Mouse (Mus musculus): ENCODE measurements around the gene Cenpx. TPM values are rescaled to one million over a fixed set of nuclear protein-coding genes. Genes with fewer than 3 reads are reported as not detected.
A peak's percentile ranks its signal among the peaks of the same experiment; 100 is the strongest.
"Not testable (repeated sequence)": the region's sequence is repeated elsewhere in the genome, so short reads cannot be mapped to it uniquely, and the experiment has no call there.

Cenpx gene
- total RNA-seq, 2 experiments from 2014 or later = 19.7 to 20.8 TPM

- no peak for DNase-seq (ENCODE audit: low spot score in 2 of 2)
Measured at GRCm38 (mm10) chr11:120703696-120704454, 9.7 kb downstream of the Cenpx start.

GRCm38 (mm10) chr11:120697741-120698140 is 15.8 kb downstream of the Cenpx start:
- DNase-seq (ENCODE audit: low spot score in 2 of 2) = no peak

GRCm38 (mm10) chr11:120696568-120696967 is 17.0 kb downstream of the Cenpx start:
- DNase-seq (ENCODE audit: low spot score in 2 of 2) = no peak

DNA sequence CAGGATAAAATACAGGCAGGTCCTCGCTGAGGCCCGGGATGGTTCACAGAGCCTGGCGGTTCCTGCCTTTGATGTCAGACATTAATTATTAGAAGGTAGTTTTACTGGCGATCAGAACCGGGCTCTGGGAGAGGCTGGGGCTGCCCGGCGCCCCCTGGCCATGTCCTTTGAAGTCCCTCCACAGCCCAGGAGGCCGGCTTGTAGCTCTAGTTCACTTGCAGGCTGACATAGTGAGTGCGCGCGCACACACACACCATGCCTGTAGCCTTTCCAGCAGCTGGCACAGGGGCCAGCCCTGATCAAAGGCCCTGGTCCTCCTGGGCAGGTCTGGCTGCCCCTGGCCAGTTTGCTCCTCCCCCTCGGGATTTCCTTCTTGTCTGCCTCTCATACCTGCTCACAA is 17.9 kb downstream of the Cenpx start:
- DNase-seq (ENCODE audit: low spot score in 2 of 2) = no peak

GRCm38 (mm10) chr11:120695184-120695583 is 18.4 kb downstream of the Cenpx start:
- no peak for DNase-seq (ENCODE audit: low spot score in 2 of 2)

GRCm38 (mm10) chr11:120693461-120693860 is 20.1 kb downstream of the Cenpx start:
- no peak for DNase-seq (ENCODE audit: low spot score in 2 of 2)

DNA sequence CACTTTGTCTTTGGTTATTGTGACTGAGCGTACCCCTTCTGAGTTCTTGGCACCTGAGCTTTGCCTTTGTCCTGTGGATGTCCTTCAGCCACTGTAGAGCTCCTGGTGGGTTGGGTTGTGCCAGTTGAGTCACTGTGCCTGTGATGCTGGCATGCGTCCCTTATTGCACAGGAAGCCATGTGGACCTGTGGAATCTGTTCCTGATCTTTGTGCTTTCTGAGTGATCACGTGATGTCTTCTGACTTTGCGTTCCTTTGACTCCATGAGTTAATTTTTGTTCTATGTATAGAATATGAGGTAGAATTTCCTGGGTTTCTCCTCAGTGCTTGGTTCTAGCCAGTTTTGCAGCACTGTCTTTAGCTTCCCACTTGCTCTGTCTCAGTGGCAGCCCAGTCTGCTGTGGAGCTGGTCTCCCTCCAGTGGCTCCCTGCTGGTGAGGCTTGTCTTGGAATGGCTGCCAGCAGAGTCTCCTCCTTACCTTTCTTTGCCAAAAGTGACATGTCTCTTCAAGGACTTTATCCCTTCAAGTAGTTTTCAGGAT is 21.0 kb downstream of the Cenpx start:
- DNase-seq (ENCODE audit: low spot score in 2 of 2) = no peak

- no peak for DNase-seq (ENCODE audit: low spot score in 2 of 2)
Measured at GRCm38 (mm10) chr11:120689365-120689764, 24.2 kb downstream of the Cenpx start.

GRCm38 (mm10) chr11:120686650-120687272 is 26.8 kb downstream of the Cenpx start:
- DNase-seq (ENCODE audit: low spot score in 2 of 2) = no peak

DNA sequence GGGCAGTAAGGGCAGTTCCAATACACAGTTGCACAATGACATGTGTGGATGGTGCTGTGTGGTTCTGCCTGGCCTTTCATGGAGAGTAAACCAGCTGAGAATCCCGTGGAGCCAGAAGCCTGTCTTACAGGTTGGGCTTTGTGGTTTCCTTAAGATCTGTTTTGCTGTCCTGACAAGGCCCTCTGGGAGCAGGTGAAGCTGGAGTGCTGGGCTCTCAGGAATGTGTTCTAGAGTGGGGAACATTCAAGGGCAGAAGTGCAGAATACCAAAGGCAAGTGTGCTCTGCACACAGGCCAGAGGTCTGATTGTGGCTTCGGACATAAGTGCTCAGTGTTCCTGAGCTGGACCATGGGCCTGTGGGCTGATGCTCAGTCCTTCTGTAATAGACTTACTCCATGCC is 28.9 kb downstream of the Cenpx start:
- DNase-seq (ENCODE audit: low spot score in 2 of 2) = no peak

- DNase-seq (ENCODE audit: low spot score in 2 of 2) = no peak
Measured at GRCm38 (mm10) chr11:120684086-120684485, 29.5 kb downstream of the Cenpx start.

DNA sequence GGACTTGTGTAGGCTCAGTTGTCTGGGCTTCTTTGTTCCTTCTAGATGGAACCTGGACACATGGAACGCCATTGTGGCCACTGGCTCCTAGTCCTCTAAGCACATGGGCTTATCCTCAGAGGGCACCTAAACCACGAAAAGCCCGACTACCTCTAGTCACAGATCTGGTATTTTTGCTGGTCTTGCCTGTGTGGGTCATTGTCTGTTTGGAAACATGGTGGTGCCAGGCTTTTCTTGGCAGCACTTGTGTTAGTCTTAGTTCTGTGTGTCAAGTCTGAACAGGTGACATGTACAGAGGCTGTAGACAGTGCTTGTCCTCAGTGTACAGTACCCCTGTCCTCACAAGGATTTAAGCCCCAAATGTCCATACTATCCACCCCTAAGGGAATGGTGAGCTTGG is 30.0 kb downstream of the Cenpx start:
- DNase-seq (ENCODE audit: low spot score in 2 of 2) = no peak

- DNase-seq (ENCODE audit: low spot score in 2 of 2) = no peak
Measured at GRCm38 (mm10) chr11:120682683-120683082, 30.9 kb downstream of the Cenpx start.

DNA sequence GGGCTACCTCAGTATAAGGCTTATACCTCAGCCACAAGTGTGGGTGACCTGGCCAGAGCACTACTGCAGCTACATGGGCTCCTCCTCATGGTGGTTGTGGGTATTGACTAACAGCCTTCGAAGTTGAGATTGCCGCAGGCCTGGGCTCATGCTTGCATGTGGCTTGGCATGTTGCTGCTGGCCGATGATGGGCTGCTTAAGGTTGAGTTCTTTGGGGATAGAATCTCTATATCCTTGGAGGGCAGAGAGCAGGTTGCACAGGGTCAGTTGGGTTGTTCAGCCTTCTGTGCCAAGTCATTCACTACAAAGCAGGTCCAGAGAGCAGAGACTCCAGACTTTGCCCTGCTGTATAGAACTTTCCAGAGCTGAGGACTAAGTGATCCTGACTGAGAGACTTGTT is 33.6 kb downstream of the Cenpx start:
- no peak for DNase-seq (ENCODE audit: low spot score in 2 of 2)

DNA sequence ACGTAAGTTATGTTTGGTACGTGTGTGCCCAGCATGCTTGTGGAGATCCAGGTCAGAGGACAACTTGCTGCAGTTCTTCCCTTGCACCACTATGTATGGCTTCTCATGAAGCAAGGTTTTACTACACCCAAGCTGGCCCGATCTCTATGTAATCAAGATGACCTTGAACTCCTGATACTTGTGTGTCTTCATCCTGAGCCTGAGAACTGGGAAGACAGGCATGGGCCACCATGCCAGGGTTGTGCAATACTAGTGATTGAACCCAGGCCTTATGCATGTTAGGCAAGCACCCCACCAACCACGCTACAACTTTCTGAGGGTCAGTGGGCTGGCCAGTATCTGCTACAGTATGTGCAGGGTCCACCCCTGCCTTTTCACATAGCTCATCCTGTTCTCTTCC is 36.6 kb downstream of the Cenpx start:
- DNase-seq (ENCODE audit: low spot score in 2 of 2) = no peak

- not testable (repeated sequence) for DNase-seq (ENCODE audit: low spot score in 2 of 2)
Measured at GRCm38 (mm10) chr11:120675875-120676274, 37.7 kb downstream of the Cenpx start.

GRCm38 (mm10) chr11:120673594-120674122 is 39.9 kb downstream of the Cenpx start:
- no peak for DNase-seq (ENCODE audit: low spot score in 2 of 2)

- DNase-seq (ENCODE audit: low spot score in 2 of 2) = peak; percentile 91 to 93
Measured at GRCm38 (mm10) chr11:120672687-120673593, 40.6 kb downstream of the Cenpx start, which contains the start of gene Aspscr1. Aspscr1 (plus strand) TSS chr11:120672973.

GRCm38 (mm10) chr11:120666617-120667016 is 46.9 kb downstream of the Cenpx start:
- DNase-seq (ENCODE audit: low spot score in 2 of 2) = no peak

- DNase-seq (ENCODE audit: low spot score in 2 of 2) = no peak
Measured at GRCm38 (mm10) chr11:120665406-120665805, 48.1 kb downstream of the Cenpx start.

GRCm38 (mm10) chr11:120663714-120664113 is 49.8 kb downstream of the Cenpx start:
- DNase-seq (ENCODE audit: low spot score in 2 of 2) = no peak
